Mouse (Mus musculus) WW6 (cell line): ENCODE measurements around the gene Oog3.

Experiments used
- DNase-seq: peaks from one replicate; pipeline ENCODE4 v3.0.0-alpha.2; 2013; ENCODE audit warnings: low read depth, low spot score

The Oog3 gene

DNA sequence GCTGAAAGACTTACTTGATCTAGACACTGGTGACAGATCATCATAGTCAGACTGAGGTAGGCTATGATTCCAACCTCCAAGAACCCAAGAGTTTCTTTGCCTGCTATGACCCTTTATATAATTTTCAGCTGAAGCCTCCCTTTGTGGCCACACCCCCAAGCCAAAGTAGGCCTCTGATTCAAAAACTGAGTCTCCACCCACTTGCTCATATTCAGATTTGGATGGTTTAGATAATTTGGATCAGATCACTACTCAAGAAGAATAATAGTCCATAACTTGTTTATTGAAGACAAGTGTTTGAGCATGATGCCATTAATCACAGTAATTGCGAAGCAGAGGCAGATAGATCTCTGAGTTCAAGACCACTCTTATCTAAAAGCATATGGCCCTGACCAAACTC, at the start of gene Oog3:
Gene Oog3, minus strand, starts transcription at position 101 of the 400 bp plus-strand sequence.
- no peak for DNase-seq

DNA sequence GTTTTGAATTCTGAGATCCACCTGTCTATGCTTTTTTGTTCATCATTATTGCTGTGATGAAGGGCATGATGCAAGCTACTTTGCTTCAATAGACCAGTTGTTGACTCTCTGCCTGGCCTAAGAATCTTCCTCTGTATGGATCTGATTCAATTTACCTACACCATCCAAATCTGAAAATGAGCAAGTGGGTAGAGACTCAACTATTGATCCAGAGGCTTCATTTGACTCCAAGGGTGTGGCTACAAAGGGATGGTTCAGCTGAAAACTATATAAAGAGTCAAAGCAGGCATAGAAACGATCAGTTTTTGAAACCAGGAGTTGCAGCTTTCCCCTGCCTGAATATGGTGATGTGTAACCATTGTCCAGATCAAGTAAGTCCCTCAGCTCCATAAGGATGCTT, 28.0 kb upstream of the Oog3 start, which contains the start of gene Oog2:
Gene Oog2, plus strand, starts transcription at position 301 of the 400 bp plus-strand sequence.
- DNase-seq = no peak
